Mouse (Mus musculus) adrenal gland, adult 18-20 months (tissue): ENCODE data around the gene Defa32. TPM values are rescaled to one million over a fixed set of nuclear protein-coding genes. Genes with fewer than 3 reads are reported as not detected.
"Not testable (repeated sequence)": the region's sequence is repeated elsewhere in the genome, so short reads cannot be mapped to it uniquely, and the experiment has no call there.

Experiments used
- DNase-seq, 2 experiments: peaks; one replicate each; pipeline ENCODE4 v3.0.0; 2021 to 2022; ENCODE audit warnings: low spot score in 2 of 2
- long read RNA-seq, 2 experiments: library from polyadenylated mRNA; stranded (forward); transcript quantifications; one replicate each; pipeline ENCODE4 v2.0.0; 2021
- total RNA-seq, 2 experiments: library from RNA; stranded (reverse); gene quantifications; 1 replicate in 1 of 2; 2 replicates in 1 of 2; pipeline ENCODE4 v1.2.3; 2021

Gene Defa32
- total RNA-seq, result not detected
- long read RNA-seq, experiment 1, result 0 reads
- long read RNA-seq, experiment 2, result 0 reads

- DNase-seq, result not testable (repeated sequence)
Measured at GRCm38 (mm10) chr8:21528732-21529131, at the start of gene Defa32. Gene Defa32, plus strand, starts transcription at chr8:21529032.

- DNase-seq, result not testable (repeated sequence)
Measured at GRCm38 (mm10) chr8:21508958-21509357, 19.9 kb upstream of the Defa32 start, which contains the start of gene Defa20. Gene Defa20, plus strand, starts transcription at chr8:21509258.

- not testable (repeated sequence) for DNase-seq
Measured at GRCm38 (mm10) chr8:21565086-21565485, 36.3 kb downstream of the Defa32 start, which contains the start of gene Defa37. Gene Defa37, plus strand, starts transcription at chr8:21565386.

Other genes starting within 250 kb of the Defa32 start
- gene Defa27, start 213.5 kb upstream of the Defa32 start, total RNA-seq, result not detected
- gene Defa29, start 202.0 kb upstream of the Defa32 start, total RNA-seq, result not detected
- not detected for gene Defa2, start 150.5 kb upstream of the Defa32 start, total RNA-seq
- gene Defa33, start 137.2 kb upstream of the Defa32 start, total RNA-seq, result not detected
- not detected for gene Defa36, start 101.6 kb upstream of the Defa32 start, total RNA-seq
- gene Gm7849, start 72.5 kb upstream of the Defa32 start, total RNA-seq, result not detected
- not detected for gene Defa20, start 19.8 kb upstream of the Defa32 start, total RNA-seq
- gene Defa37, start 36.4 kb downstream of the Defa32 start, total RNA-seq, result not detected
- not detected for gene Defa28, start 54.0 kb downstream of the Defa32 start, total RNA-seq
- not detected for gene Gm7861, start 65.5 kb downstream of the Defa32 start, total RNA-seq
- not detected for gene Defa26, start 89.2 kb downstream of the Defa32 start, total RNA-seq
- not detected for gene Defa17, start 126.7 kb downstream of the Defa32 start, total RNA-seq
- gene Defa34, start 136.8 kb downstream of the Defa32 start, total RNA-seq, result not detected
- gene AY761184, start 174.6 kb downstream of the Defa32 start, total RNA-seq, result not detected
- not detected for gene Defa24, start 205.5 kb downstream of the Defa32 start, total RNA-seq